Mouse (Mus musculus) frontal cortex, adult (tissue): ENCODE measurements around the gene Tulp1.
"Not testable (repeated sequence)": the region's sequence is repeated elsewhere in the genome, so short reads cannot be mapped to it uniquely, and the experiment has no call there.

ENCODE experiments used
- ATAC-seq: cut with Nextera tagmentation; 2 replicates; pipeline ENCODE4 v1.9.2; 2017; ENCODE audit warnings: mild to moderate bottlenecking, moderate library complexity, mixed read lengths; ENCODE audit not compliant: low TSS enrichment

Gene Tulp1

GRCm38 (mm10) chr17:28365122-28365521 is at the start of gene Tulp1:
Gene Tulp1 (minus strand): TSS chr17:28365222.
- ATAC-seq, result no peak

- no peak; the same call in 1 of the 2 replicates for ATAC-seq
These were observed 46.4 kb upstream of the Tulp1 start for GRCm38 (mm10) chr17:28411381-28411960.

GRCm38 (mm10) chr17:28410731-28411130 is 45.7 kb upstream of the Tulp1 start:
- ATAC-seq, result no peak

- no peak for ATAC-seq
These were observed 43.4 kb upstream of the Tulp1 start for GRCm38 (mm10) chr17:28408251-28408918.

- peak; percentile 90 for ATAC-seq
These were observed 42.6 kb upstream of the Tulp1 start for GRCm38 (mm10) chr17:28407418-28408250.

- peak; percentile 86 for ATAC-seq
These were observed 41.4 kb upstream of the Tulp1 start for GRCm38 (mm10) chr17:28406471-28406870.

- not testable (repeated sequence) for ATAC-seq
These were observed 39.7 kb upstream of the Tulp1 start for GRCm38 (mm10) chr17:28404745-28405144.

GRCm38 (mm10) chr17:28404301-28404700 is 39.3 kb upstream of the Tulp1 start:
- ATAC-seq, result no peak

GRCm38 (mm10) chr17:28394994-28395393 is 30.0 kb upstream of the Tulp1 start:
- no peak for ATAC-seq

GRCm38 (mm10) chr17:28394051-28394765 is 29.2 kb upstream of the Tulp1 start:
- no peak for ATAC-seq

GRCm38 (mm10) chr17:28391568-28392432 is 26.8 kb upstream of the Tulp1 start:
- no peak for ATAC-seq

GRCm38 (mm10) chr17:28388534-28388933 is 23.5 kb upstream of the Tulp1 start:
- no peak for ATAC-seq

- peak; percentile 59; the same call in 1 of the 2 replicates for ATAC-seq
These were observed 21.3 kb upstream of the Tulp1 start for GRCm38 (mm10) chr17:28386150-28386905.

- no peak for ATAC-seq
These were observed 19.3 kb upstream of the Tulp1 start for GRCm38 (mm10) chr17:28384298-28384697.

GRCm38 (mm10) chr17:28380255-28380654 is 15.2 kb upstream of the Tulp1 start:
- ATAC-seq, result no peak

- ATAC-seq, result no peak
These were observed 10.6 kb upstream of the Tulp1 start for GRCm38 (mm10) chr17:28375592-28376061.

- ATAC-seq, result no peak
These were observed 9.5 kb upstream of the Tulp1 start for GRCm38 (mm10) chr17:28374494-28374893.

GRCm38 (mm10) chr17:28373821-28374220 is 8.8 kb upstream of the Tulp1 start:
- no peak for ATAC-seq

GRCm38 (mm10) chr17:28371941-28372340 is 6.9 kb upstream of the Tulp1 start:
- ATAC-seq, result no peak

GRCm38 (mm10) chr17:28371286-28371685 is 6.3 kb upstream of the Tulp1 start:
- ATAC-seq, result no peak
